ENCODE assay signal across 8 mouse cellular contexts in genomic region chr16:19907103-19907502, GRCm38 (mm10).
DNase-seq lines count a peak whose midpoint lies in the region; ATAC-seq and TF ChIP-seq lines count a peak whose summit lies in the region.

No protein-coding gene starts in this region.

- no peak overlapping the region for H3K4me2 ChIP-seq in lung, embryonic 14.5 days

- no peaks in the 10 kb centered on the region for H3K36me3 ChIP-seq in lung, embryonic 14.5 days (ENCODE audit: insufficient read depth)
- H3K36me3 ChIP-seq in thymus, adult 2 months (ENCODE audit: control insufficient read depth, insufficient read depth, low read length) = no peaks in the 10 kb centered on the region

- H3K9me3 ChIP-seq in lung, embryonic 14.5 days (ENCODE audit: low read depth, low read length) = no peaks in the 10 kb centered on the region

- peak; percentile 66 for TF ChIP-seq CTCF in left cerebral cortex, adult 2 months (IDR thresholded peaks at IDR 0.05)
- TF ChIP-seq CTCF in lung, embryonic 14.5 days (IDR thresholded peaks at IDR 0.05; ENCODE audit: low read depth) = peak; percentile 79
- TF ChIP-seq CTCF in thymus, adult 2 months (IDR thresholded peaks at IDR 0.05; ENCODE audit: borderline replicate concordance, control insufficient read depth, extremely low read depth, insufficient read depth, low read length, poor library complexity) = no peak

- H3K4me1 ChIP-seq in lung, embryonic 14.5 days (ENCODE audit: insufficient read depth) = no peaks in the 10 kb centered on the region
- 0 out of 2 replicates have a peak, but pooled peaks cover 2% of the 10 kb centered on the region for H3K4me1 ChIP-seq in thymus, adult 2 months (replicated peaks; ENCODE audit: control insufficient read depth, insufficient read depth, low read length)

- 30% methylated on average over 2 of the region's 2 CpGs for WGBS in lung, embryonic 14.5 days
- 37% methylated on average over 2 of the region's 2 CpGs for WGBS in thymus, adult 2 months

- intact Hi-C loops in left cerebral cortex, adult 2 months (cut with DNase I) = loop anchor here (5.0 kb wide), 1 partner anchor 185 kb away; no protein-coding TSS in a partner anchor
- intact Hi-C loops in left cerebral cortex, postnatal 36 days (cut with DNase I) = no loop called here
- intact Hi-C loops in heart, postnatal 14 days (cut with DNase I) = loop anchor here (5.0 kb wide), 2 partner anchors 65 to 190 kb away; partner anchors contain the start of gene Klhl24

- no peaks in the 10 kb centered on the region for H3K27me3 ChIP-seq in lung, embryonic 14.5 days (ENCODE audit: insufficient read depth, low read length)
- no peaks in the 10 kb centered on the region for H3K27me3 ChIP-seq in thymus, adult 2 months (ENCODE audit: control insufficient read depth, insufficient read depth, low read length)

- H3K4me3 ChIP-seq in left cerebral cortex, adult 2 months = no peak overlapping the region
- no peak overlapping the region for H3K4me3 ChIP-seq in lung, embryonic 14.5 days (ENCODE audit: low read depth, low read length)
- H3K4me3 ChIP-seq in thymus, adult 2 months (ENCODE audit: control insufficient read depth, insufficient read depth, low read length) = no peak overlapping the region

- no peak overlapping the region for H3K27ac ChIP-seq in left cerebral cortex, adult 2 months
- no peak overlapping the region for H3K27ac ChIP-seq in lung, embryonic 14.5 days (ENCODE audit: low read depth)
- H3K27ac ChIP-seq in thymus, adult 2 months (ENCODE audit: control insufficient read depth, insufficient read depth, low read length) = no peak overlapping the region

- TF ChIP-seq POLR2A in thymus, adult 2 months (IDR thresholded peaks at IDR 0.05; ENCODE audit: control insufficient read depth, extremely low read depth, insufficient read depth, low read length, poor library complexity) = no peak

- H3K9ac ChIP-seq in lung, embryonic 14.5 days = no peak overlapping the region

- DNase-seq in cerebellum, adult 9-10 months = peak; percentile 4
- no peak for DNase-seq in cerebellum, adult 8-10 months
- DNase-seq in left cerebral cortex, adult 2 months (ENCODE audit: extremely low spot score in 1 of 2, low spot score in 2 of 2) = peak in 1 of 2 experiments; percentile 22
- no peak for DNase-seq in left cerebral cortex, postnatal 36 days (ENCODE audit: low spot score in 2 of 2)
- peak; percentile 49 for DNase-seq in ZHBTc4 (ENCODE audit: low read depth, low spot score)
- DNase-seq in heart, postnatal 14 days = peak; percentile 40 to 62
- peak; percentile 84 for DNase-seq in lung, embryonic 14.5 days
- DNase-seq in thymus, adult 2 months = peak; percentile 71

- ATAC-seq in lung, embryonic 14.5 days (ENCODE audit: insufficient read depth) = peak; percentile 44; the same call in 1 of the 2 replicates

Comparison
In these comparisons a context has a peak if more than half of its experiments do, and no peak if none do; other contexts are left out.
1. DNase-seq: peak in cerebellum, adult 9-10 months (single experiment), ZHBTc4 (single experiment), heart, postnatal 14 days (2 of 2), lung, embryonic 14.5 days (single experiment) and thymus, adult 2 months (single experiment); none in cerebellum, adult 8-10 months (single experiment) and left cerebral cortex, postnatal 36 days (0 of 2).